Mouse (Mus musculus): Measurements from ENCODE around the gene Cldn16.
"Not testable (repeated sequence)": the region's sequence is repeated elsewhere in the genome, so short reads cannot be mapped to it uniquely, and the experiment has no call there.

Gene Cldn16

GRCm38 (mm10) chr16:26462835-26463234 is at the start of gene Cldn16:
Gene Cldn16, plus strand, starts transcription at chr16:26463135.
- DNase-seq: no peak

- DNase-seq: no peak
Measured at GRCm38 (mm10) chr16:26418616-26419015, 44.3 kb upstream of the Cldn16 start.

- no peak for DNase-seq
Measured at GRCm38 (mm10) chr16:26422078-26422477, 40.9 kb upstream of the Cldn16 start.

- DNase-seq: no peak
Measured at GRCm38 (mm10) chr16:26430246-26430645, 32.7 kb upstream of the Cldn16 start.

GRCm38 (mm10) chr16:26433486-26433885 is 29.4 kb upstream of the Cldn16 start:
- DNase-seq: no peak

- no peak for DNase-seq
Measured at GRCm38 (mm10) chr16:26440031-26440430, 22.9 kb upstream of the Cldn16 start.

GRCm38 (mm10) chr16:26441156-26441555 is 21.8 kb upstream of the Cldn16 start:
- no peak for DNase-seq

GRCm38 (mm10) chr16:26444843-26445242 is 18.1 kb upstream of the Cldn16 start:
- DNase-seq: no peak

GRCm38 (mm10) chr16:26447594-26447993 is 15.3 kb upstream of the Cldn16 start:
- peak; percentile 35 to 42 for DNase-seq

GRCm38 (mm10) chr16:26454163-26454562 is 8.8 kb upstream of the Cldn16 start:
- DNase-seq: no peak

GRCm38 (mm10) chr16:26456182-26456581 is 6.8 kb upstream of the Cldn16 start:
- no peak for DNase-seq

- no peak for DNase-seq
Measured at GRCm38 (mm10) chr16:26466535-26466934, 3.6 kb downstream of the Cldn16 start.

GRCm38 (mm10) chr16:26471254-26471653 is 8.3 kb downstream of the Cldn16 start:
- peak in 1 of 2 experiments; percentile 13 for DNase-seq

- peak; percentile 25 to 59 for DNase-seq
Measured at GRCm38 (mm10) chr16:26495721-26496120, 32.8 kb downstream of the Cldn16 start.

- DNase-seq: not testable (repeated sequence)
Measured at GRCm38 (mm10) chr16:26499705-26500104, 36.8 kb downstream of the Cldn16 start.

GRCm38 (mm10) chr16:26500738-26501137 is 37.8 kb downstream of the Cldn16 start:
- DNase-seq: no peak

- DNase-seq: peak; percentile 38 to 49
Measured at GRCm38 (mm10) chr16:26504961-26505360, 42.0 kb downstream of the Cldn16 start.

- peak; percentile 51 to 77 for DNase-seq
Measured at GRCm38 (mm10) chr16:26519596-26519995, 56.7 kb downstream of the Cldn16 start.

GRCm38 (mm10) chr16:26525832-26526231 is 62.9 kb downstream of the Cldn16 start:
- DNase-seq: no peak

GRCm38 (mm10) chr16:26526669-26527068 is 63.7 kb downstream of the Cldn16 start, which contains the start of gene Tmem207:
Gene Tmem207, minus strand, starts transcription at chr16:26526769.
- DNase-seq: no peak

GRCm38 (mm10) chr16:26527931-26528666 is 65.2 kb downstream of the Cldn16 start:
- peak; percentile 19 to 21 for DNase-seq

- peak in 1 of 2 experiments; percentile 62 for DNase-seq
Measured at GRCm38 (mm10) chr16:26530451-26530850, 67.5 kb downstream of the Cldn16 start.

- no peak for DNase-seq
Measured at GRCm38 (mm10) chr16:26532287-26532686, 69.4 kb downstream of the Cldn16 start.
